Mouse (Mus musculus): Measurements from ENCODE around the gene Fank1. TPM values are rescaled to one million over a fixed set of nuclear protein-coding genes. Genes with fewer than 3 reads are reported as not detected.

The Fank1 gene
- polyA plus RNA-seq, 1 experiment from 2014 or later = 4.5 TPM

DNA sequence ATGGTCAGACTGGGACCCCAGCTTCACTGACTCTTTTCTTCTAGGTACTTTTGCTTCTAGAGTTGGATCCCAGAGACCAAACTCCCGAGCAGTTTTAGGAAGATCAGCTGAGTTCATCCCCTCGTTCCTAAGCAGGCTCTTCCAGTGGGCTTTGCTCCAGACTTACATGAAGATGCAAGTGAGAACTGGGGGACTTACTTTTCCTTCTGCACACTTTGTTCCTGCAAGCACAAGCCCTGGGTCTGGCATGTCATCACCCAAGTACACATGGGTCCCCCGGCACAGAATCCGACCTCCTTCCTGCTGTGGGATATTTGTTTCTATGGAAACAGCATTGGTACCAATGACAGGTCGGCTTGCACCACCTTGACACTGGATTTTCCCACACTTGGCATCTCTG lies 142.6 kb downstream of the Fank1 start:
- WGBS = 71% methylated on average over 5 of the region's 5 CpGs
- Histone ChIP-seq H3K9ac (ENCODE audit: low read length) (no peak overlapping the region), H3K27ac (ENCODE audit: low read depth, low read length) (no peak overlapping the region), H3K4me2 (ENCODE audit: low read length) (no peak overlapping the region), H3K4me1 (ENCODE audit: control insufficient read depth, insufficient read depth, low read length) (no peaks in the 10 kb centered on the region), H3K27me3 (replicated peaks; ENCODE audit: control insufficient read depth, insufficient read depth, low read length) (no peaks in the 10 kb centered on the region), H3K9me3 (replicated peaks; ENCODE audit: control insufficient read depth, low read length) (no peaks in the 10 kb centered on the region), H3K4me3 (ENCODE audit: low read depth, low read length) (no peak overlapping the region), H3K36me3 (ENCODE audit: control insufficient read depth, insufficient read depth, low read length) (no peaks in the 10 kb centered on the region)
- DNase-seq (ENCODE audit: low spot score) (no peak), ATAC-seq (no peak)

DNA sequence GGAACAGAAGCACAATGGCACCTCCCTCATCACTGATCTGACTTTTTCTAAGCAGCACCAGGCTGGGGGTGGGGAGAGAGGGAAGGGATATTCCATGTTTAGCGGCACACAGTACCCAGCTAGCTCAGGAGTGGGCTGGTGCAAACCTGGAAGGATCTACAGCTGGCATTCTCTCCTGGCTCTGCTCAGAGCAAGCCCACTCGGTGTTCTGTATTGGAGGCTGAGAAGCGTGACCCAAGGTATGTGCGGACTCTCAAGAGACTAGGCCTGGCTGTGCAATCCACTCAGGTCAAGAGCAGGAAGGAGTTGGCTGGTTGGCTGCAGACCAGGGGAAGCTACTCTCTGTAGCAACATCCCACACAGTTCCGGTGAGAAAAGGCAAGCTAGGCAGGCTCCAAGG lies 143.3 kb downstream of the Fank1 start:
- Histone ChIP-seq H3K4me1 (ENCODE audit: control insufficient read depth, insufficient read depth, low read length) (no peaks in the 10 kb centered on the region), H3K4me2 (ENCODE audit: low read length) (no peak overlapping the region), H3K27ac (ENCODE audit: low read depth, low read length) (no peak overlapping the region), H3K27me3 (replicated peaks; ENCODE audit: control insufficient read depth, insufficient read depth, low read length) (no peaks in the 10 kb centered on the region), H3K9me3 (replicated peaks; ENCODE audit: control insufficient read depth, low read length) (no peaks in the 10 kb centered on the region), H3K9ac (ENCODE audit: low read length) (no peak overlapping the region), H3K4me3 (ENCODE audit: low read depth, low read length) (no peak overlapping the region), H3K36me3 (ENCODE audit: control insufficient read depth, insufficient read depth, low read length) (no peaks in the 10 kb centered on the region)
- ATAC-seq (no peak), DNase-seq (ENCODE audit: low spot score) (no peak)
- WGBS = 91% methylated on average over 5 of the region's 5 CpGs

DNA sequence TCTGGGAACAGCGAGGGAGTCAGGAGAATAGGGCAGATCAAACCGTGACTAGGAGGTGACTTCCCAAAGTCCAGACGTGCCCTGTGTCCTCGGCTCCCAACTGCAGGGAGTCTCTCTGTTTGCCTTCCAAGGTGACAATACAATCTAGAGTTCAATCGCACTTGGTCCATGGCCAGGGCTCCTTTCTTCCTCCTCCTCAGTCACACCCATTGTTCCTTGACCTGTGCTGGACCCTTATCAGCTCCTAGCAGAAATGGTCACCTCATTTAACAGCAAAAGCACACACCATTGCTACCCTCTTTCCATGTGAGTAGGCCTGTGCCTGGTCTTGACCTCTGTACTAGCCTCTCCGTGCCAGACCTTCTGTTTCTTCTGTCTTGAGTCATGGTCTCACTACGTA lies 144.1 kb downstream of the Fank1 start:
- no peaks in the 10 kb centered on the region for H3K36me3 ChIP-seq (ENCODE audit: control insufficient read depth, insufficient read depth, low read length)
- no peaks in the 10 kb centered on the region for H3K4me1 ChIP-seq (ENCODE audit: control insufficient read depth, insufficient read depth, low read length)
- WGBS = 86% methylated on average over 7 of the region's 7 CpGs
- H3K27me3 ChIP-seq (replicated peaks; ENCODE audit: control insufficient read depth, insufficient read depth, low read length) = no peaks in the 10 kb centered on the region
- no peak overlapping the region for H3K9ac ChIP-seq (ENCODE audit: low read length)
- no peak overlapping the region for H3K4me2 ChIP-seq (ENCODE audit: low read length)
- no peaks in the 10 kb centered on the region for H3K9me3 ChIP-seq (replicated peaks; ENCODE audit: control insufficient read depth, low read length)
- no peak overlapping the region for H3K27ac ChIP-seq (ENCODE audit: low read depth, low read length)
- no peak for DNase-seq (ENCODE audit: low spot score)
- ATAC-seq = no peak
- no peak overlapping the region for H3K4me3 ChIP-seq (ENCODE audit: low read depth, low read length)

DNA sequence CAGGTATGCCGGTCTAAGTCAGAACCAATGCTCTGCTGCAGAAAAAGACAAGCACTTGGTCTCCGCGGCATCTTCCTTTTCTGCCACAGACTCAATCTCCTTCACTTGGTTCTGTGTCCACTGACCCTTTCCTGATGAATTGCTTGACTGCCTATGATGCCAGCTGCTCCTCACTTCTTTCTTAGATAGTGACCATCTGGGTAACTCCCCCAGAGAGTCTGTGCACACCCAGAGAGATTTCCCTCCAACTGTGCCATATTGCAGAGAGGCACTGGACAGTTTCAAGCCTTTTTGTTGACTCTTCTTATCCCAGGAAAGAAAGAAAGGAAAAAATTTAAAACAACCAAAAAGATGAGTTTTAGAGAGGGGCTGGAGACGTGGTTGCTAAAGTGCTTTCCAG lies 144.6 kb downstream of the Fank1 start:
- DNase-seq (ENCODE audit: low spot score) = no peak
- 94% methylated on average over 4 of the region's 4 CpGs for WGBS
- no peaks in the 10 kb centered on the region for H3K36me3 ChIP-seq (ENCODE audit: control insufficient read depth, insufficient read depth, low read length)
- H3K9me3 ChIP-seq (replicated peaks; ENCODE audit: control insufficient read depth, low read length) = no peaks in the 10 kb centered on the region
- H3K27me3 ChIP-seq (replicated peaks; ENCODE audit: control insufficient read depth, insufficient read depth, low read length) = no peaks in the 10 kb centered on the region
- no peak overlapping the region for H3K9ac ChIP-seq (ENCODE audit: low read length)
- ATAC-seq = no peak
- no peak overlapping the region for H3K4me3 ChIP-seq (ENCODE audit: low read depth, low read length)
- no peaks in the 10 kb centered on the region for H3K4me1 ChIP-seq (ENCODE audit: control insufficient read depth, insufficient read depth, low read length)
- no peak overlapping the region for H3K4me2 ChIP-seq (ENCODE audit: low read length)
- no peak overlapping the region for H3K27ac ChIP-seq (ENCODE audit: low read depth, low read length)

DNA sequence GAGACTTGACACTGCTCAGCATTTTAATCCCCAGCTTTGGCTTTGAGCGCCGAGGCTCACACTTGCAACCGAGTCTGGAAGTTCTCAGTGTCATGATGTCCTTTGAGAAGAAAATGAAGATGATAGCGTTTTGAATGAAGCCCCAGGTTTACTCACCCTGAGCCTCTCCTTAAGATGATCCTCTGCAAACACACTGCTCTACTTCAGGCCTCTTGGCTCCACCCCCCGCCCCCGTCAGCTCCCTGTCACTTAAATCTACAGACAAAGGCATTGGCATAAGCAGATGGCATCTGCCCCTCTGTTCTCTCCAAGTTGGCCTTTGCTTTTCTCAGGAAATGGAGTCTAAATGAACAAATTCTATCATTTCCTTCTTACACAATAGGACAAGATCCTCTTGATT lies 147.3 kb downstream of the Fank1 start:
- ATAC-seq (no peak), DNase-seq (ENCODE audit: low spot score) (no peak)
- WGBS = 72% methylated on average over 6 of the region's 6 CpGs
- Histone ChIP-seq H3K9ac (ENCODE audit: low read length) (no peak overlapping the region), H3K4me1 (ENCODE audit: control insufficient read depth, insufficient read depth, low read length) (no peaks in the 10 kb centered on the region), H3K9me3 (replicated peaks; ENCODE audit: control insufficient read depth, low read length) (no peaks in the 10 kb centered on the region), H3K4me2 (ENCODE audit: low read length) (no peak overlapping the region), H3K36me3 (ENCODE audit: control insufficient read depth, insufficient read depth, low read length) (no peaks in the 10 kb centered on the region), H3K27me3 (replicated peaks; ENCODE audit: control insufficient read depth, insufficient read depth, low read length) (no peaks in the 10 kb centered on the region), H3K27ac (ENCODE audit: low read depth, low read length) (no peak overlapping the region), H3K4me3 (ENCODE audit: low read depth, low read length) (no peak overlapping the region)

DNA sequence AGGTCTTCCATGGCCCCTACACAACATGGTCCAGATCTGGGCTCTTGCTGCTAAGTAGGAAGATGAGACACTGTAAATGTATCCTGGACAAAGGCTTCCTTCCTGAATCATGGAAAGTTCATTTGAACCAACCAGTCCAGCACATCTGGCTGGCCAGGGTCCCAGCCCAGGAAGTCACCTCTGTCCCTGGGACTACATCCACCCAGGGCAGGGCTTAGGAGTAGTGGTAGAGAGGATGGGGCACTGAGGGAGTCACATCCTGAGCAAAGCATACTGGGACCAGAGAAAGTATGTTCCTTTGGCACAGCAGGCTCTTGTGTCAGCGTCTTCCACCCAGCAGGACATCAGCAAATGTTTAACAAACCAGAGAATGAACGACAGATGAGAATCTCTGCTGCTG lies 149.1 kb downstream of the Fank1 start:
- no peak overlapping the region for H3K9ac ChIP-seq (ENCODE audit: low read length)
- DNase-seq (ENCODE audit: low spot score) = no peak
- no peaks in the 10 kb centered on the region for H3K9me3 ChIP-seq (replicated peaks; ENCODE audit: control insufficient read depth, low read length)
- H3K27ac ChIP-seq (ENCODE audit: low read depth, low read length) = no peak overlapping the region
- no peak overlapping the region for H3K4me3 ChIP-seq (ENCODE audit: low read depth, low read length)
- H3K4me1 ChIP-seq (ENCODE audit: control insufficient read depth, insufficient read depth, low read length) = no peaks in the 10 kb centered on the region
- no peak overlapping the region for H3K4me2 ChIP-seq (ENCODE audit: low read length)
- no peak for ATAC-seq
- no peaks in the 10 kb centered on the region for H3K36me3 ChIP-seq (ENCODE audit: control insufficient read depth, insufficient read depth, low read length)
- H3K27me3 ChIP-seq (replicated peaks; ENCODE audit: control insufficient read depth, insufficient read depth, low read length) = no peaks in the 10 kb centered on the region
- WGBS = 70% methylated on average over 2 of the region's 2 CpGs

DNA sequence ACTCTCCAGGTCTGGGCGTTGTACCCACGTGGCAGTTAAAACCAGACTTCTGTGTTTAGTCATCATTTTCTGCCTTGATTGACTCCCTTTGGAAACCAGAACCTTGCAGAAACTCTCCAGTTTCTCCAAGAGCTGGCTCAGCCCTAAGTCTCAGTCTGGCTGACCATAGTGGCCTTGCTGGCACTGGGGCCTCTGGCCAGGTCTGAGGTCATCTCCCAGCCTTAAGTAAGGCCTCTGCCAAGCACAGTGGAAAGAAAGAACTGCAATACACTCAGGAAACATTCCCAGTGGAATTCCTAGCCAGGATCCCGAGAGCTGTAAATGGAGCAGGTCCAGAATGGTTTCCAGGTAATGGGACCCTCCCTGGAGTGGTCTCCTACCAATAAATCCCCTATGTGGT lies 152.3 kb downstream of the Fank1 start:
- Histone ChIP-seq H3K27me3 (replicated peaks; ENCODE audit: control insufficient read depth, insufficient read depth, low read length) (no peaks in the 10 kb centered on the region), H3K9me3 (replicated peaks; ENCODE audit: control insufficient read depth, low read length) (no peaks in the 10 kb centered on the region), H3K36me3 (ENCODE audit: control insufficient read depth, insufficient read depth, low read length) (no peaks in the 10 kb centered on the region), H3K9ac (ENCODE audit: low read length) (no peak overlapping the region), H3K4me2 (ENCODE audit: low read length) (no peak overlapping the region), H3K4me3 (ENCODE audit: low read depth, low read length) (no peak overlapping the region), H3K27ac (ENCODE audit: low read depth, low read length) (no peak overlapping the region), H3K4me1 (ENCODE audit: control insufficient read depth, insufficient read depth, low read length) (no peaks in the 10 kb centered on the region)
- no peak for DNase-seq (ENCODE audit: low spot score)
- 91% methylated on average over 3 of the region's 3 CpGs for WGBS
- no peak for ATAC-seq

Other genes starting within 250 kb of the Fank1 start
- not detected in 2 replicates for gene Tex36, start 174.7 kb upstream of the Fank1 start, polyA plus RNA-seq (2014; fragmentation: Nextera tagmentation; extraction: Ambion mirVana)
- gene Edrf1, start 139.3 kb upstream of the Fank1 start, polyA plus RNA-seq (2014; fragmentation: Nextera tagmentation; extraction: Ambion mirVana) = 22.8 and 26.2 TPM in 2 replicates
- not detected in 2 replicates for gene Mmp21, start 96.8 kb upstream of the Fank1 start, polyA plus RNA-seq (2014; fragmentation: Nextera tagmentation; extraction: Ambion mirVana)
- gene Bccip, start 67.5 kb upstream of the Fank1 start, polyA plus RNA-seq (2014; fragmentation: Nextera tagmentation; extraction: Ambion mirVana) = 108 and 113 TPM in 2 replicates
- 62.6 TPM in 2 replicates for gene Uros, start 66.8 kb upstream of the Fank1 start, polyA plus RNA-seq (2014; fragmentation: Nextera tagmentation; extraction: Ambion mirVana)
- 55.1 and 56.9 TPM in 2 replicates for gene Dhx32, start 5.9 kb downstream of the Fank1 start, polyA plus RNA-seq (2014; fragmentation: Nextera tagmentation; extraction: Ambion mirVana)